Mouse (Mus musculus) neural tube, embryonic 12.5 days (tissue): ENCODE data around the gene Tspan9. TPM values are rescaled to one million over a fixed set of nuclear protein-coding genes. Genes with fewer than 3 reads are reported as not detected.
A peak's percentile ranks its signal among the peaks of the same experiment; 100 is the strongest.

ENCODE experiments used
- ATAC-seq: fragments of 200-750 bp; cut with Nextera tagmentation; 2 replicates; pipeline ENCODE4 v1.8.0; 2017; ENCODE audit warnings: low read depth, mild to moderate bottlenecking, moderate TSS enrichment, moderate library complexity; ENCODE audit not compliant: low FRiP score
- H3K27ac ChIP-seq: fragments of 300-500 bp; sonication (generic); 2 replicates; pipeline ENCODE4 v1.5.1; 2016
- H3K27me3 ChIP-seq: fragments of 300-500 bp; sonication (generic); replicated peaks from 2 replicates; pipeline ENCODE4 v1.6.1; 2016; ENCODE audit warnings: mild to moderate bottlenecking
- H3K36me3 ChIP-seq: fragments of 300-500 bp; sonication (generic); 2 replicates; pipeline ENCODE4 v1.6.1; 2016; ENCODE audit warnings: mild to moderate bottlenecking
- H3K4me1 ChIP-seq: fragments of 300-500 bp; sonication (generic); 2 replicates; pipeline ENCODE4 v1.6.1; 2016
- H3K4me2 ChIP-seq: fragments of 300-500 bp; sonication (generic); replicated peaks from 2 replicates; pipeline ENCODE4 v1.6.1; 2016; ENCODE audit warnings: mild to moderate bottlenecking
- H3K4me3 ChIP-seq: fragments of 300-500 bp; sonication (generic); 2 replicates; pipeline ENCODE4 v1.5.1; 2016
- H3K9ac ChIP-seq: fragments of 300-500 bp; sonication (generic); 2 replicates; pipeline ENCODE4 v1.6.1; 2016; ENCODE audit warnings: mild to moderate bottlenecking
- H3K9me3 ChIP-seq: fragments of 300-500 bp; sonication (generic); 2 replicates; pipeline ENCODE4 v1.6.1; 2016; ENCODE audit warnings: mild to moderate bottlenecking
- WGBS: fragments of 180-500 bp; shearing (Covaris S2); methylation state at CpG from one replicate; pipeline ENCODE4 v1.1.7; 2016; 5-methylcytosine and 5-hydroxymethylcytosine counted together
- polyA plus RNA-seq: library from polyadenylated mRNA; unstranded; fragments of >200 nt; fragmentation: Nextera tagmentation; extraction: Ambion mirVana; gene quantifications from 2 replicates; pipeline ENCODE4 v1.2.1, GENCODE M21; 2016

The Tspan9 gene
- polyA plus RNA-seq, 1 experiment from 2014 or later = 58.4 TPM

DNA sequence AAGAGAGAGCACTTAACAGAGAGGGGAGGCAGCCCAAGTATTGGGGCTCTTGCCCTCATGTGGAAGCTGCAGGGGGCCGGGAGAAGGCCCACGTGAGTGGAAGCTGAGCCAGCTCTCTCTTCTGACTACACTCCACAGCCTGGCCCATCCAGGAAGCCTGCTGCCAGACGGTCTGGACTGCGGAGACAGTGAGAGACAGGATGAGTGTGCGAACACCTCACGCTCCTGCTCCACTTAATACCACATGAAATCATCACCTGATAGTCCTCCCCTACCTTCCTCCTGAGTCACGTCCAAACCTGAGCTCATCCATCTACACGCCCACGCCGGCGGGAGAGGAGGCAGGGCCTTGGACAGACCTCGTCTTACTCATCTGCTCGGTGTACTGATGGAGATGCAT lies 81.2 kb downstream of the Tspan9 start:
- Histone ChIP-seq H3K36me3 (no peaks in the 10 kb centered on the region), H3K9ac (no peak overlapping the region), H3K9me3 (no peaks in the 10 kb centered on the region), H3K4me1 (peaks cover 30% of the 10 kb centered on the region), H3K27me3 (no peaks in the 10 kb centered on the region), H3K4me3 (no peak overlapping the region), H3K27ac (no peak overlapping the region), H3K4me2 (no peak overlapping the region)
- 93% methylated on average over 13 of the region's 13 CpGs for WGBS
- ATAC-seq = no peak

DNA sequence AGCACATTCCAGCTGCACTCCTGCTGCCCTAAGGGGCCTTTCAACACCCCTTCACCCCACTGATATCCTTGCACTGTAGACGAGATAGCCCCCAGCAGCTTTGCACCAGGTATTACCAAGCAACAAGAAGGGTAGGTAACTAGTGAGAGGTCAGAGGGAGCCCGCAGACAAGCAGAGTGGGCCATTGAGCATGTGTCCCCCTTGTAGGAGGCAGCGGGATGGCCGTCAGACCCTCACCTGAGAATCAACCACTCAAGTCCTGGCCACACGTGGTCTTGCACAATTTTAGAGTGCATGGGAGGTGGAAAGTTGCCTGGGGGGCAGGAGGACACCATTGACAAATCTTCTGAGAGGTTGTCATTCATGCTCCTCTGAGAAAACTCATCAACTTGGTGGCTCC lies 82.1 kb downstream of the Tspan9 start:
- 86% methylated on average over 5 of the region's 5 CpGs for WGBS
- ATAC-seq = no peak

DNA sequence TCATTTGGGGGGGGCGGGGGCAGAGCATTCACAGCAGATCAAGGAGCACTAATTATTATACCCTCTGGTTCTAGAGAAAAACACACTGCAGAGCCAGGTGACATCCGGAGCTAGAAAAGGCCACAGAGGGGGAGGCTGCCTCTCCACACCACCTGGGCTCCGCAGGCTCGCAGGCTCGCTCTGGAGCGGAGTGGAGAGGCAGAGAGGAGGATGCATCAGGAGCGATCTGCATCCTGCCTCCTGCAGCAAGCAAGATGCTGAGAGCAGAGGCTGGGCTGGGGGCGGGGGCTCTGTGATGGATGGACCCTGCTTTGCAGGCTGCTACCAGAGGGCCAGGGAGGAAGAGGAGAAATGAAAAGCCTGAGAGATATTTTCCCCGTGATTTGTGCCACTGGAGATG lies 84.8 kb downstream of the Tspan9 start:
- H3K9me3 ChIP-seq = no peaks in the 10 kb centered on the region
- H3K27me3 ChIP-seq = no peaks in the 10 kb centered on the region
- H3K36me3 ChIP-seq = no peaks in the 10 kb centered on the region
- peak overlapping the region; percentile 41 for H3K4me2 ChIP-seq
- 28% methylated on average over 9 of the region's 9 CpGs for WGBS
- H3K27ac ChIP-seq = 0 out of 2 replicates have a peak overlapping the region, but pooled peaks have one; percentile 2
- peak; percentile 57 for ATAC-seq
- peaks cover 20% of the 10 kb centered on the region; the same call in 1 of the 2 replicates for H3K4me1 ChIP-seq
- no peak overlapping the region for H3K4me3 ChIP-seq
- peak overlapping the region; percentile 26; the same call in 1 of the 2 replicates for H3K9ac ChIP-seq

More for the DNA sequence above, 82.1 kb downstream of the Tspan9 start:
- no peak overlapping the region for H3K27ac ChIP-seq
- no peak overlapping the region for H3K4me2 ChIP-seq
- H3K9ac ChIP-seq = no peak overlapping the region
- H3K4me1 ChIP-seq = peaks cover 28% of the 10 kb centered on the region
- no peaks in the 10 kb centered on the region for H3K36me3 ChIP-seq
- no peak overlapping the region for H3K4me3 ChIP-seq
- H3K9me3 ChIP-seq = no peaks in the 10 kb centered on the region
- H3K27me3 ChIP-seq = no peaks in the 10 kb centered on the region

DNA sequence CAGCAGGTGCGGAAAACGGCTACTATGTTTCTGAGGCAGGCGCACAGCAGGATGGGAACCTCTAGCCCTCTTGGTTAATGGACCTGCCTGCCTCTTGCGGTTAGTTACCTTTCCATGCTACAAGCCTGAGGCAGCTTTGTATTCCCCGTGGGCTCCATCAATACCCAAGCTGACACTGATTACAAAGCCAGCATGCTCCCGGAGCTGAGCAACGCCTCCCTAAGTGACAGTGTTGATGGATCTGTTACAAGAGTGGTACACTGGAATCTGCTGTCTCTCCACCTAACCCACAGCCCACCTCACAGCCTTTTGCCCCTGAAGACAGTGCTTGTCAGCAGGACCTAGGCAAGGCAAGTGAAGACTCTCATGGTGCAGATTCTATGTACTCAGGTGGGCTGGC lies 85.2 kb downstream of the Tspan9 start:
- Histone ChIP-seq H3K36me3 (no peaks in the 10 kb centered on the region), H3K4me3 (no peak overlapping the region), H3K27me3 (no peaks in the 10 kb centered on the region), H3K27ac (0 out of 2 replicates have a peak overlapping the region, but pooled peaks have one; percentile 2), H3K4me1 (peaks cover 20% of the 10 kb centered on the region; the same call in 1 of the 2 replicates), H3K9me3 (no peaks in the 10 kb centered on the region), H3K9ac (peak overlapping the region; percentile 26; the same call in 1 of the 2 replicates), H3K4me2 (peak overlapping the region; percentile 41)
- 22% methylated on average over 7 of the region's 7 CpGs for WGBS
- peak; percentile 73 for ATAC-seq

DNA sequence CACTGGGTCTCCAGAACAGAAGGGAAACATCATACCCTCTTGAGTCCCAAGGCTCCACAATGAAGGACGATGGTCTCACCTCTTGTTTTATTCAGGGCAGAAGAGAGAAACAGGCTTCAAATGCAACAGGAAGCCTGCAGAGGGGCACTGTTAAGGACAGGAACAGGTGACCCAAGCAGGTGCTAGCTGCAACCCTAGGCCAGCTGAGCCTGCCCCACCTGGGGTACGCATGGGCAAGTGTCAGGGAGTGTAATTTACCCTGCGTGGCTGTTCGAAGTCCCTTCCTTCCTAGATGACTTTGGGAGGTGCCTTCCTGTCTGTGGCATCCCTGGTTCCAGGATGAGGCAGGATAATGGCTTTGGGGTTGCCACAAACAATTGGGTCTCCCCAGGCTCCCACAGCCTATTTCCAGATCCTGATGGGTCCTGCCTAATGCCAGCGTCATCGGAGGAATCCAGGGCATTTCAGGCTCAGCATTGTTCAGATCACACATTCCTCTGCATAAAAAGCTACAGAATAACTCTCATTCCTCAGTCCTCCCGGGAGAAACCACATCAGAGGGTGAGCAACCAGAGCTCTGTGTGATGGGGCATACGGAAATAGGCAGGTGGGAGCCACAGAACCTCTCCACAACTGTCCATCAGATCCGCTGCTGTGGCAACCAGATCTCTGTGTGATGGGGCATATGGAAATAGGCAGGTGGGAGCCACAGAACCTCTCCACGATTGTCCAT lies 90.2 kb downstream of the Tspan9 start:
- WGBS = 69% methylated on average over 10 of the region's 10 CpGs
- peaks cover 19% of the 10 kb centered on the region for H3K4me1 ChIP-seq
- no peak overlapping the region for H3K4me3 ChIP-seq
- no peaks in the 10 kb centered on the region for H3K27me3 ChIP-seq
- ATAC-seq = no peak
- H3K36me3 ChIP-seq = no peaks in the 10 kb centered on the region
- H3K9ac ChIP-seq = no peak overlapping the region
- H3K4me2 ChIP-seq = no peak overlapping the region
- H3K9me3 ChIP-seq = no peaks in the 10 kb centered on the region
- no peak overlapping the region for H3K27ac ChIP-seq

DNA sequence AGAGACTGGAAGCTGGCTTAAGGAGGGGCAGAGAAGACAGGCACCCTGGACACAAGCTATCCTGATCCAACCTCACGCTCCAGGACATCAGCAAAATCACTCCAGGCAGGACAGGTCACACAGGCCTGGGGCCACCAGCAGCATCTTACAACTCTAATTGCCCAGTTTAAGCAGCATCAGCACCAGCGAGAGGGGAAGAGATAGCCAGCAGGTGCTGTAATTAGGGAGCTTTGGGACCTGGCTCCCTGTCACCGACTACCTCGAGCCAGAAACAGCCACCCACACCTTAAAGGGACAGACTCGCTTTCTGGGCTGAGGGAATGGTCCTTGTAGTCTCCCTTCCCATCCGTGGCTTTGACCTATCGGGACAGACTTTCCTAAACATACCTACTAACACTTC lies 95.7 kb downstream of the Tspan9 start:
- H3K36me3 ChIP-seq = no peaks in the 10 kb centered on the region
- H3K4me2 ChIP-seq = no peak overlapping the region
- no peak overlapping the region for H3K9ac ChIP-seq
- 59% methylated on average over 7 of the region's 7 CpGs for WGBS
- no peaks in the 10 kb centered on the region for H3K27me3 ChIP-seq
- H3K27ac ChIP-seq = no peak overlapping the region
- peaks cover 10% of the 10 kb centered on the region for H3K4me1 ChIP-seq
- no peak overlapping the region for H3K4me3 ChIP-seq
- ATAC-seq = no peak
- H3K9me3 ChIP-seq = no peaks in the 10 kb centered on the region

DNA sequence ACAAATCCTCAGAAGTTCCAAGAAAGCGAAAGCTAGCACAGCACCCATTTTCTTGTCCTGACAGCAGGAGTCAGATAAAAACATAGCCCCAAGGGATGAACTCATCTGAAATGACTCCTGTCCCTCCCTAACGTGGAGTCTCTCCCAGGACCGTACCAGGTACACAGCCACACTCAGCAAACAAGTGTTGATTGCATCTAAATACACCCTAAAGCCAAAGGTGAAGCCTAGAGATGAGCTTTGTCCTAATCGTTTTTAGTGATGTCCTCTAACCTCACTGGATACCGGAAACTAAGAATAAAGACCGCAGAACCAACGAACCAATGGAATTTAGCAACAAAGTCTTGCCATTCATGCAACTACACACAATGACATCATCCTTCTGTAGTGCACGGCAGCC lies 96.2 kb downstream of the Tspan9 start:
- Histone ChIP-seq H3K9me3 (no peaks in the 10 kb centered on the region), H3K4me1 (peaks cover 10% of the 10 kb centered on the region), H3K4me2 (no peak overlapping the region), H3K4me3 (no peak overlapping the region), H3K27ac (no peak overlapping the region), H3K36me3 (no peaks in the 10 kb centered on the region), H3K9ac (no peak overlapping the region), H3K27me3 (no peaks in the 10 kb centered on the region)
- no peak for ATAC-seq
- 86% methylated on average over 8 of the region's 8 CpGs for WGBS

DNA sequence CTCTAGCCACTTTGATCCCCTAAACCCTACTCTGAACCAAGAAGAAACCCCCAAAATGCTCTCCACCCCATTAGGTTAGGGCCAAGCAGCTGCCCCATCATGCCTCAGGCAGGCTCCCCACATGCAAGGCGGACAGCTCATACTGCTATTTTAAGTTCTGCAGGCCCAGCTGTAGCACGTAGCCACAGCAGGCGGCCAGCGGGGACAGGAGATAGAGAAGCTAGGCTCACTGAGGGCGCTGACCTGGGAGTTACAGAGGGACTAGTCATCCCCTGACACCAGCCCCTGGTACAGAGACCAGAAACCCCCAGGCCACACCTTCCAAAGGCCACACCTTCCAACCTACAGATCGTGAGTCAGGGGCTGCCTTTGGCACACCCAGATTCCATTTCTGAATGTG lies 96.6 kb downstream of the Tspan9 start:
- no peak overlapping the region for H3K27ac ChIP-seq
- no peaks in the 10 kb centered on the region for H3K36me3 ChIP-seq
- WGBS = 72% methylated on average over 6 of the region's 6 CpGs
- no peak overlapping the region for H3K9ac ChIP-seq
- H3K9me3 ChIP-seq = no peaks in the 10 kb centered on the region
- H3K4me1 ChIP-seq = peaks cover 14% of the 10 kb centered on the region
- no peak overlapping the region for H3K4me2 ChIP-seq
- no peak overlapping the region for H3K4me3 ChIP-seq
- no peak for ATAC-seq
- H3K27me3 ChIP-seq = no peaks in the 10 kb centered on the region

DNA sequence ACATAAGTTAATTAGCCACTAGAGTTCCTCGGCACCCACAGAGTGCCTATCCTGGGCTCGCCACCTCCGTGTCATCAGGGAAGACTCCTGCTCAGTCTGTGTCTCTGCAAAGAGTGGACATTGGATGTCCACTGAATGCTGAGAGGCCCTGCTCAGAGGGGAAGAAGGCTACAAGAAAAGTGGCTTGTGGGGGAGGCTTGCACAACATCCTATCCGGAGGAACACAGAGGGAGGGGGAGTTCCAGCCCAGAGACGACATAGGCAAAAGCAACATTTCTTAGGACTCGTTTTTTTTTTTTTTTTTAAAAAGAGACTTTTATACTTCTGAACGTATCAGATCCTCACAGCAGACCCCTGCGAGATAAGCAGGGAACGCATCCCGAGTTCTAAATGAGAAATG lies 98.7 kb downstream of the Tspan9 start:
- Histone ChIP-seq H3K27ac (no peak overlapping the region), H3K27me3 (no peaks in the 10 kb centered on the region), H3K4me1 (peaks cover 14% of the 10 kb centered on the region), H3K9me3 (no peaks in the 10 kb centered on the region), H3K4me3 (no peak overlapping the region), H3K9ac (no peak overlapping the region), H3K36me3 (no peaks in the 10 kb centered on the region), H3K4me2 (no peak overlapping the region)
- ATAC-seq = no peak
- WGBS = 79% methylated on average over 10 of the region's 10 CpGs

DNA sequence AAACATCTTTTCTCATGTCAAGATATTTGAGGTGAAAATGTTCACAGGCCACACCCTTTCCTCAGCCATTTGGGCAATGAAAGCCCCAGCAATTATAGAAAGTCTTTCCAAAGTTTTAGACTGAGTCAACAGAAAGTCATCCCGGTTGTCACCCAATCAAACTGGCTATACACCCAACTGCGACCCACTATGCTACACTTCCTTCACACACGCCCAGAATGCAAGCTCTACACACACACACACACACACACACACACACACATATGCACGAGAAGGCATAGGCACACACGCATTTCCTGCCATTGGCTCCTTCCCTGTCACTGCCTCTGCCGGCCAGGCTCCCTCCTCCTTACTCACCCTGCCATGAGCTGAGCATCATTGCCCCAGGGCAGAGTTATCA lies 99.9 kb downstream of the Tspan9 start:
- Histone ChIP-seq H3K9me3 (no peaks in the 10 kb centered on the region), H3K9ac (no peak overlapping the region), H3K4me3 (no peak overlapping the region), H3K4me2 (no peak overlapping the region), H3K4me1 (peaks cover 14% of the 10 kb centered on the region), H3K27me3 (no peaks in the 10 kb centered on the region), H3K27ac (no peak overlapping the region), H3K36me3 (no peaks in the 10 kb centered on the region)
- WGBS = 74% methylated on average over 6 of the region's 6 CpGs
- no peak for ATAC-seq

DNA sequence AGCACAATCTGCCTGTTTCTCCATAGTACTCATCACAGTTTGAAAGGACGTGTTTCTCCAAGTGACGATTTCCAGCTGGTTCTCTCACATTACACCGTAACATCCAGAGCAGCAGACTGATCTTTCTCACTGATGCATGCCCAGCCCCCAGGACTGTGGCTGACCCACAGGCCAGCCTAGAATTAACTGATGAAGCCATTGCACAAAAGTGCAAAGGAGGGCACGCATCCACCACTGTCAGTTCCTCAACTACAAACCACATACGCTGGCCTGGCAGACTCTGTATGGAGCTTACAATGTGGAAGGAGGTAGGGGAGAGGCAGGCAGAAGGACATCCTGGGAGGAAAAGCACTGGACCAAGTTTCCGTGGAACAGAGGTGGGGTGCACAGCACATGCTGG lies 101.6 kb downstream of the Tspan9 start:
- Histone ChIP-seq H3K4me1 (peaks cover 14% of the 10 kb centered on the region), H3K4me2 (no peak overlapping the region), H3K27me3 (0 out of 2 replicates have a peak, but pooled peaks cover 6% of the 10 kb centered on the region), H3K36me3 (no peaks in the 10 kb centered on the region), H3K27ac (no peak overlapping the region), H3K9ac (no peak overlapping the region), H3K9me3 (no peaks in the 10 kb centered on the region), H3K4me3 (no peak overlapping the region)
- no peak for ATAC-seq
- WGBS = 59% methylated on average over 6 of the region's 6 CpGs

DNA sequence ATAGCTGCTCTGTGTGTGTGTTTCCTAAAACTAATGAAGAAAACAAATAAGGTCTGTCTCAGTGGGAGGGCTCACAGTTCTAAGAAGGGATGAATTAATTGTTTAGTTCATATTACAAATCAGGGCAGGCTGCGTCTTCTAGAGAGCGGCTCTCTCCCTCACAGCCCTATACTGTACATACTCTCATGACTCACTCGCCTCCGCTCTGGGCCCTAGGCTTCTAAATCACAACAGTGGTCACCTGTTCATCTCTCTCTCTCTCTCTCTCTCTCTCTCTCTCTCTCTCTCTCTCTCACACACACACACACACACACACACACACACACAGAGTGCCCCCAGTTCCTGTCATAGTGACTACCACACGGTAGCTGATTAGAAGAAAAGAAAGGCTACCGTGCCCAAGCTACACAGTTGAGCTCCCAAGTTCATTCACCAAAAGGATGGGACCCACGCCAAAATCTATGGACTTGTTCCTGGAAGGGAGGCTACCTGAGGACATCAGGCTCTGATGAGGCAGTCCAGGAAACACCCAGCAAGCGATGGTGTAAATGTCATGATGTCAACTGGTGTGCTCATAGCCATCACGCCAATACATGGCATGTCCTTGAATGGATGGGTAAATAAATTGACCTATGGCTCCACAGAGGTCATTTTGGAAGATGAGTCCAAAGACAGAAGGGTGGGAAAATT lies 104.2 kb downstream of the Tspan9 start:
- H3K9ac ChIP-seq = no peak overlapping the region
- H3K36me3 ChIP-seq = no peaks in the 10 kb centered on the region
- no peaks in the 10 kb centered on the region for H3K9me3 ChIP-seq
- WGBS = 85% methylated on average over 9 of the region's 9 CpGs
- H3K4me3 ChIP-seq = no peak overlapping the region
- no peak for ATAC-seq
- H3K27ac ChIP-seq = no peak overlapping the region
- H3K27me3 ChIP-seq = peaks cover 8% of the 10 kb centered on the region; the same call in 1 of the 2 replicates
- no peak overlapping the region for H3K4me2 ChIP-seq
- H3K4me1 ChIP-seq = peaks cover 37% of the 10 kb centered on the region
